7 mouse cellular contexts compared by ENCODE assay signal in genomic region chr5:111409412-111410044, GRCm38 (mm10). TPM values are rescaled to one million over a fixed set of nuclear protein-coding genes. Genes with fewer than 3 reads are reported as not detected.
DNase-seq lines count a peak whose midpoint lies in the region; ATAC-seq and TF ChIP-seq lines count a peak whose summit lies in the region.

No protein-coding gene starts in this region.

- no peak overlapping the region for H3K4me3 ChIP-seq in midbrain, embryonic 14.5 days (replicated peaks; ENCODE audit: low read depth, low read length)
- H3K4me3 ChIP-seq in midbrain, embryonic 13.5 days (replicated peaks), result no peak overlapping the region
- H3K4me3 ChIP-seq in cortical plate, adult 2 months (ENCODE audit: insufficient read depth, low read length), result no peak overlapping the region
- no peak overlapping the region for H3K4me3 ChIP-seq in neural tube, embryonic 14.5 days (ENCODE audit: low read depth, low read length)

- WGBS in midbrain, embryonic 14.5 days, result 37% methylated on average over 1 of the region's 1 CpGs
- WGBS in midbrain, embryonic 13.5 days, result 55% methylated on average over 1 of the region's 1 CpGs
- WGBS in neural tube, embryonic 14.5 days, result 8% methylated on average over 1 of the region's 1 CpGs

- DNase-seq in midbrain, embryonic 14.5 days, result peak; percentile 46
- peak; percentile 22 for DNase-seq in hindlimb bud, embryonic 11.5 days (ENCODE audit: extremely low spot score, low read depth, low spot score)
- no peak for DNase-seq in spleen, postnatal 36 days (ENCODE audit: low spot score in 2 of 2)
- DNase-seq in right cerebral cortex, postnatal 36 days (ENCODE audit: low spot score in 2 of 2), result no peak

- H3K4me2 ChIP-seq in midbrain, embryonic 14.5 days (ENCODE audit: low read length), result no peak overlapping the region
- no peak overlapping the region for H3K4me2 ChIP-seq in midbrain, embryonic 13.5 days (replicated peaks)
- no peak overlapping the region for H3K4me2 ChIP-seq in neural tube, embryonic 14.5 days (ENCODE audit: low read depth, low read length)

- no peak for ATAC-seq in midbrain, embryonic 14.5 days (ENCODE audit: low FRiP score, low TSS enrichment)
- ATAC-seq in midbrain, embryonic 13.5 days, result no peak
- ATAC-seq in neural tube, embryonic 14.5 days (ENCODE audit: low read depth), result no peak

- no peak overlapping the region for H3K27ac ChIP-seq in midbrain, embryonic 14.5 days (replicated peaks; ENCODE audit: low read depth, low read length)
- H3K27ac ChIP-seq in midbrain, embryonic 13.5 days, result no peak overlapping the region
- no peak overlapping the region for H3K27ac ChIP-seq in cortical plate, adult 2 months (ENCODE audit: insufficient read depth, low read length)
- 0 out of 2 replicates have a peak overlapping the region, but pooled peaks have one; percentile 24 for H3K27ac ChIP-seq in neural tube, embryonic 14.5 days (ENCODE audit: low read depth, low read length)

- no peaks in the 10 kb centered on the region for H3K27me3 ChIP-seq in midbrain, embryonic 14.5 days (ENCODE audit: control insufficient read depth, insufficient read depth, low read length)
- peaks cover 18% of the 10 kb centered on the region; the same call in 1 of the 2 replicates for H3K27me3 ChIP-seq in midbrain, embryonic 13.5 days
- H3K27me3 ChIP-seq in neural tube, embryonic 14.5 days (ENCODE audit: control insufficient read depth, insufficient read depth, low read length), result no peaks in the 10 kb centered on the region

- TF ChIP-seq CTCF in cortical plate, adult 2 months (IDR thresholded peaks at IDR 0.05; ENCODE audit: extremely low read depth, insufficient read depth, low read length), result peak; percentile 59

- H3K9ac ChIP-seq in midbrain, embryonic 14.5 days (replicated peaks; ENCODE audit: low read length), result no peak overlapping the region
- H3K9ac ChIP-seq in midbrain, embryonic 13.5 days (replicated peaks), result no peak overlapping the region
- no peak overlapping the region for H3K9ac ChIP-seq in neural tube, embryonic 14.5 days (replicated peaks; ENCODE audit: low read depth, low read length)

- peaks cover 19% of the 10 kb centered on the region for H3K4me1 ChIP-seq in midbrain, embryonic 14.5 days (ENCODE audit: control insufficient read depth, insufficient read depth, low read length)
- H3K4me1 ChIP-seq in midbrain, embryonic 13.5 days (replicated peaks), result peaks cover 28% of the 10 kb centered on the region
- no peaks in the 10 kb centered on the region; the same call in 1 of the 2 replicates for H3K4me1 ChIP-seq in cortical plate, adult 2 months (ENCODE audit: control insufficient read depth, insufficient read depth, low read length)
- H3K4me1 ChIP-seq in neural tube, embryonic 14.5 days (ENCODE audit: control insufficient read depth, insufficient read depth, low read length), result peaks cover 11% of the 10 kb centered on the region; the same call in 1 of the 2 replicates

- TF ChIP-seq POLR2A in cortical plate, adult 2 months (IDR thresholded peaks at IDR 0.05; ENCODE audit: extremely low read depth, insufficient read depth, low read length), result no peak

- H3K9me3 ChIP-seq in midbrain, embryonic 14.5 days (ENCODE audit: control insufficient read depth, low read length), result no peaks in the 10 kb centered on the region
- H3K9me3 ChIP-seq in midbrain, embryonic 13.5 days, result no peaks in the 10 kb centered on the region
- H3K9me3 ChIP-seq in neural tube, embryonic 14.5 days (ENCODE audit: control insufficient read depth, low read length), result no peaks in the 10 kb centered on the region

- no peaks in the 10 kb centered on the region for H3K36me3 ChIP-seq in midbrain, embryonic 14.5 days (ENCODE audit: control insufficient read depth, insufficient read depth, low read length)
- H3K36me3 ChIP-seq in midbrain, embryonic 13.5 days, result no peaks in the 10 kb centered on the region
- H3K36me3 ChIP-seq in neural tube, embryonic 14.5 days (ENCODE audit: control insufficient read depth, insufficient read depth, low read length), result no peaks in the 10 kb centered on the region

RNA-seq across cellular contexts. Expression of gene Mn1, which starts 7.6 kb away (rescaled TPM):
- polyA plus RNA-seq in midbrain, embryonic 14.5 days (2014; fragmentation: Nextera tagmentation; extraction: Ambion mirVana), result 51.7 and 69.2 TPM in 2 replicates
- 60.2 and 73.1 TPM in 2 replicates for polyA plus RNA-seq in midbrain, embryonic 13.5 days (2015; fragmentation: Nextera tagmentation; extraction: Ambion mirVana)
- 12.8 and 14.8 TPM in 2 replicates for polyA plus RNA-seq in cortical plate, adult 2 months (2012; rRNA removed)
- 18.6 and 19.2 TPM in 2 replicates for polyA plus RNA-seq in neural tube, embryonic 14.5 days (2014; fragmentation: Nextera tagmentation; extraction: Ambion mirVana)

Comparison
In these comparisons a context has a peak if more than half of its experiments do, and no peak if none do; other contexts are left out.
1. DNase-seq: peak in midbrain, embryonic 14.5 days (single experiment) and hindlimb bud, embryonic 11.5 days (single experiment); none in spleen, postnatal 36 days (0 of 2) and right cerebral cortex, postnatal 36 days (0 of 2).